Mouse (Mus musculus) thymus, adult 2 months (tissue): ENCODE data around the gene Rims4. TPM values are rescaled to one million over a fixed set of nuclear protein-coding genes. Genes with fewer than 3 reads are reported as not detected.

Experiments used
- DNase-seq: peaks from one replicate; pipeline ENCODE4 v3.0.0; 2021
- H3K27ac ChIP-seq: fragments of 200-500 bp; 2 replicates; pipeline ENCODE4 v1.5.1; 2012; ENCODE audit warnings: low read length, control low read depth; ENCODE audit not compliant: control insufficient read depth, insufficient read depth
- H3K27me3 ChIP-seq: fragments of 200-500 bp; 2 replicates; pipeline ENCODE4 v1.6.1; 2012; ENCODE audit warnings: mild to moderate bottlenecking, low read length, moderate library complexity, mixed read lengths; ENCODE audit not compliant: control insufficient read depth, insufficient read depth
- H3K36me3 ChIP-seq: fragments of 200-500 bp; 2 replicates; pipeline ENCODE4 v1.6.1; 2012; ENCODE audit warnings: mild to moderate bottlenecking, low read length, moderate library complexity; ENCODE audit not compliant: control insufficient read depth, insufficient read depth
- H3K4me1 ChIP-seq: fragments of 200-500 bp; replicated peaks from 2 replicates; pipeline ENCODE4 v1.6.1; 2012; ENCODE audit warnings: low read length; ENCODE audit not compliant: control insufficient read depth, insufficient read depth
- H3K4me3 ChIP-seq: fragments of 200-500 bp; 2 replicates; pipeline ENCODE4 v1.5.1; 2012; ENCODE audit warnings: mild to moderate bottlenecking, low read length, control low read depth, moderate library complexity; ENCODE audit not compliant: control insufficient read depth, insufficient read depth
- CTCF ChIP-seq: fragments of 200-500 bp; IDR thresholded peaks from 2 replicates; pipeline ENCODE4 v1.5.1; 2012; ENCODE audit warnings: mild to moderate bottlenecking, control low read depth, low read length, moderate library complexity, borderline replicate concordance; ENCODE audit not compliant: control insufficient read depth, poor library complexity, insufficient read depth; ENCODE audit errors: extremely low read depth
- POLR2A ChIP-seq: fragments of 200-500 bp; IDR thresholded peaks from 2 replicates; pipeline ENCODE4 v1.6.1; 2012; ENCODE audit warnings: mild to moderate bottlenecking, low read length, control low read depth, moderate library complexity; ENCODE audit not compliant: control insufficient read depth, poor library complexity, insufficient read depth; ENCODE audit errors: extremely low read depth
- WGBS: fragments of 180-500 bp; shearing (Covaris S2); methylation state at CpG from one replicate; pipeline ENCODE4 v1.1.7; 2018; 5-methylcytosine and 5-hydroxymethylcytosine counted together
- polyA plus RNA-seq: library from polyadenylated mRNA; depleted of rRNA; stranded (reverse); fragments of >200 nt; gene quantifications from 2 replicates; pipeline ENCODE4 v1.2.3, GENCODE M21; 2012

The Rims4 gene
- polyA plus RNA-seq, 1 experiment, result 0.04 TPM

- no peaks in the 10 kb centered on the region for H3K27me3 ChIP-seq
- DNase-seq, result no peak
- H3K4me3 ChIP-seq, result no peak overlapping the region
- WGBS, result 72% methylated on average over 7 of the region's 7 CpGs
- no peak for TF ChIP-seq CTCF
- TF ChIP-seq POLR2A, result no peak
- H3K36me3 ChIP-seq, result no peaks in the 10 kb centered on the region
- H3K4me1 ChIP-seq, result no peaks in the 10 kb centered on the region
- H3K27ac ChIP-seq, result no peak overlapping the region
Measured at GRCm38 (mm10) chr2:163893446-163894370, 24.8 kb downstream of the Rims4 start.

- no peak overlapping the region for H3K27ac ChIP-seq
- DNase-seq, result no peak
- no peaks in the 10 kb centered on the region for H3K36me3 ChIP-seq
- TF ChIP-seq POLR2A (no peak), CTCF (no peak)
- 89% methylated on average over 11 of the region's 11 CpGs for WGBS
- H3K4me1 ChIP-seq, result no peaks in the 10 kb centered on the region
- H3K4me3 ChIP-seq, result no peak overlapping the region
- H3K27me3 ChIP-seq, result no peaks in the 10 kb centered on the region
Measured at GRCm38 (mm10) chr2:163891271-163891670, 27.2 kb downstream of the Rims4 start.

- H3K27me3 ChIP-seq, result no peaks in the 10 kb centered on the region
- TF ChIP-seq POLR2A (no peak), CTCF (no peak)
- 83% methylated on average over 11 of the region's 11 CpGs for WGBS
- no peak overlapping the region for H3K4me3 ChIP-seq
- H3K4me1 ChIP-seq, result no peaks in the 10 kb centered on the region
- H3K36me3 ChIP-seq, result no peaks in the 10 kb centered on the region
- DNase-seq, result no peak
- no peak overlapping the region for H3K27ac ChIP-seq
Measured at GRCm38 (mm10) chr2:163890586-163890985, 27.9 kb downstream of the Rims4 start.

GRCm38 (mm10) chr2:163889411-163889810 lies 29.1 kb downstream of the Rims4 start:
- H3K36me3 ChIP-seq, result no peaks in the 10 kb centered on the region
- no peak for TF ChIP-seq CTCF
- no peak for TF ChIP-seq POLR2A
- 38% methylated on average over 6 of the region's 6 CpGs for WGBS
- H3K27ac ChIP-seq, result no peak overlapping the region
- H3K4me1 ChIP-seq, result no peaks in the 10 kb centered on the region
- no peak for DNase-seq
- no peaks in the 10 kb centered on the region for H3K27me3 ChIP-seq
- H3K4me3 ChIP-seq, result no peak overlapping the region

- Histone ChIP-seq H3K4me1 (no peaks in the 10 kb centered on the region), H3K4me3 (no peak overlapping the region), H3K27me3 (no peaks in the 10 kb centered on the region), H3K27ac (no peak overlapping the region), H3K36me3 (no peaks in the 10 kb centered on the region)
- DNase-seq, result no peak
- TF ChIP-seq POLR2A (no peak), CTCF (no peak)
- WGBS, result 72% methylated on average over 17 of the region's 17 CpGs
Measured at GRCm38 (mm10) chr2:163882859-163883652, 35.4 kb downstream of the Rims4 start.

GRCm38 (mm10) chr2:163880891-163881290 lies 37.6 kb downstream of the Rims4 start:
- no peak for DNase-seq
- 83% methylated on average over 6 of the region's 6 CpGs for WGBS
- no peak overlapping the region for H3K4me3 ChIP-seq

More at GRCm38 (mm10) chr2:163880891-163881290, 37.6 kb downstream of the Rims4 start:
- no peak for TF ChIP-seq POLR2A
- TF ChIP-seq CTCF, result no peak
- no peak overlapping the region for H3K27ac ChIP-seq
- no peaks in the 10 kb centered on the region for H3K27me3 ChIP-seq
- H3K4me1 ChIP-seq, result no peaks in the 10 kb centered on the region
- no peaks in the 10 kb centered on the region for H3K36me3 ChIP-seq
